Mouse (Mus musculus) retina, postnatal 7 days (tissue): ENCODE data around the gene Pop5.

Experiments used
- DNase-seq: peaks from one replicate; pipeline ENCODE4 v3.0.0-alpha.2; 2012; ENCODE audit warnings: low read depth, low spot score

The Pop5 gene

GRCm38 (mm10) chr5:115235786-115236263 is at the start of gene Pop5:
TSS of gene Pop5 (plus strand) at chr5:115235836.
- DNase-seq = peak; percentile 82

GRCm38 (mm10) chr5:115186371-115187073 is 49.1 kb upstream of the Pop5 start:
- DNase-seq = no peak

GRCm38 (mm10) chr5:115187188-115188131 is 48.2 kb upstream of the Pop5 start:
- peak; percentile 81 for DNase-seq

- DNase-seq = no peak
These were observed 46.8 kb upstream of the Pop5 start for GRCm38 (mm10) chr5:115188824-115189223.

- no peak for DNase-seq
These were observed 45.6 kb upstream of the Pop5 start for GRCm38 (mm10) chr5:115190081-115190480.

- no peak for DNase-seq
These were observed 43.5 kb upstream of the Pop5 start for GRCm38 (mm10) chr5:115191880-115192827.

- DNase-seq = no peak
These were observed 42.8 kb upstream of the Pop5 start for GRCm38 (mm10) chr5:115192828-115193195.

GRCm38 (mm10) chr5:115193226-115193625 is 42.4 kb upstream of the Pop5 start:
- DNase-seq = no peak

- DNase-seq = no peak
These were observed 41.7 kb upstream of the Pop5 start, which contains the start of gene Cabp1 for GRCm38 (mm10) chr5:115193669-115194625. TSS of gene Cabp1 (minus strand) at chr5:115194381.

- no peak for DNase-seq
These were observed 40.9 kb upstream of the Pop5 start for GRCm38 (mm10) chr5:115194626-115195221.

- DNase-seq = no peak
These were observed 31.7 kb upstream of the Pop5 start for GRCm38 (mm10) chr5:115203735-115204561.

- DNase-seq = no peak
These were observed 30.9 kb upstream of the Pop5 start for GRCm38 (mm10) chr5:115204562-115205311.

- DNase-seq = no peak
These were observed 28.4 kb upstream of the Pop5 start for GRCm38 (mm10) chr5:115207244-115207643.

GRCm38 (mm10) chr5:115207892-115208291 is 27.7 kb upstream of the Pop5 start:
- DNase-seq = no peak

- no peak for DNase-seq
These were observed 27.0 kb upstream of the Pop5 start for GRCm38 (mm10) chr5:115208601-115209000.

- no peak for DNase-seq
These were observed 25.3 kb upstream of the Pop5 start for GRCm38 (mm10) chr5:115210380-115210779.

GRCm38 (mm10) chr5:115212451-115212850 is 23.2 kb upstream of the Pop5 start:
- DNase-seq = no peak

GRCm38 (mm10) chr5:115212861-115213260 is 22.8 kb upstream of the Pop5 start:
- DNase-seq = no peak
